Mouse (Mus musculus): ENCODE measurements around the gene Clps. TPM values are rescaled to one million over a fixed set of nuclear protein-coding genes. Genes with fewer than 3 reads are reported as not detected.

Clps gene
- polyA plus RNA-seq (2021; fragmentation: Nextera tagmentation): not detected in 2 replicates
- long read RNA-seq, experiment 1: 0 reads
- long read RNA-seq, experiment 2: 0 reads

GRCm38 (mm10) chr17:28560598-28560997 lies at the start of gene Clps:
Gene Clps, minus strand, starts transcription at chr17:28560766.

DNA sequence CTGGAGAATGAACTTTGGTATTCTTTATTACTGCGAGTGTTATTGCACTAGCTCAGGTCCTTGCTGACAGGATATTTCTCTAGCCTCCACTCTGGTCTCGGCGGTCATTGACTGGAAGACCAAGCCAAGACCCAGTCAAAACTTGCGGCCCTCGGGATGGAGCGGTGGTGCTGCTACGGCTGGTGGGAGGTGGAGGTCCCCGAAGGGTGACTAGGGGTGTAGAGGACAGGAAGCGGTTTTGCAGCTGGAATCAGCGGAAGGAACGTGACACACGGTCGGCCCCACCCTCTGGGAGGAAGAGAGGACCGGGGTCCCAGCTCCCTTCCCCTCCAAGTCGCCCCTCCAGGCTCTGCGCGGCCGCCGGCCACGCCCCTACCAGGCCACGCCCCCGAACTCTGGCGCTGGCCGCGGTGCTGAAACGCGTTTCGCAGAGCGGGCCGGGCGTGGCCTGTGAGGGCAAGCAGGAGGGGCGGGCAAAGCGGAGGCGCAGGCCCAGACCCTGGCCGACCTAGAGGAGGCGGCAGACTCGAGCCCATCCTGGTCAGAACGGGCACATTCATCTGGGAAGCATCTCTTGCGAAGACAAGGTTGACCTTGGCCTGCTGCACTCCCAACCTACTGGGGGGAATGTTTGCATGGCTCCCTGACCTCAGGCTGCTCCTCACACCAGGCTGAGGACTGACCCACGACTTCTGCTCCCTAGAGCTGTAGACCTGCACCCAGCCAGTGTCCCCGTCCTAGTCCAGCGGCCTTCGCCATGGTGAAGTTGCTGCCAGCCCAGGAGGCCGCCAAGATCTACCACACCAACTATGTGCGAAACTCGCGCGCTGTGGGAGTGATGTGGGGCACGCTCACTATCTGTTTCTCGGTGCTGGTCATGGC lies 14.9 kb upstream of the Clps start, which contains the start of gene Lhfpl5:
Lhfpl5 (plus strand) TSS at position 398 of the 882 bp plus-strand sequence.

DNA sequence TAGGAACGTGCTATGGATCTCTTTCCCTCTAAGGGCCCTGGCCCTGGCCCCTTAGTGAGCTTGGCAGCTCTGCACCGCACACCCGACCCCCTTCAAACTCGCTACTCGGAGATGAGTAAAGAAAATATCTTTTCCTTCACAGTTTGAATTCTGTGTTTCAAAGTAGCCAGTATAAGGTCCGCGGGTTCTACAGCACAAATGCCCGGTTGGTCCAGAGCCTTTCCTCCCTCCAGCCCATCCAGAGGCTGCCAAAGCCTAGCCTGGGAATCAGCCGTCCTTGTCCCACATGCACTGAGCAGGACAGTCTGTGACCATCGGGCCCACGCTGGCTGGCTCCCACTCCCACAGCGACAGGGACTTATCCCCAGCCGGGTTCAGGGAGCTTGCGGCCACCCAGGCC lies 11.5 kb downstream of the Clps start, which contains the start of gene Clpsl2:
Clpsl2 (plus strand) TSS at position 301 of the 400 bp plus-strand sequence.

GRCm38 (mm10) chr17:28530506-28530905 lies 30.1 kb downstream of the Clps start, which contains the start of gene Armc12:
Gene Armc12, plus strand, starts transcription at chr17:28530806.

DNA sequence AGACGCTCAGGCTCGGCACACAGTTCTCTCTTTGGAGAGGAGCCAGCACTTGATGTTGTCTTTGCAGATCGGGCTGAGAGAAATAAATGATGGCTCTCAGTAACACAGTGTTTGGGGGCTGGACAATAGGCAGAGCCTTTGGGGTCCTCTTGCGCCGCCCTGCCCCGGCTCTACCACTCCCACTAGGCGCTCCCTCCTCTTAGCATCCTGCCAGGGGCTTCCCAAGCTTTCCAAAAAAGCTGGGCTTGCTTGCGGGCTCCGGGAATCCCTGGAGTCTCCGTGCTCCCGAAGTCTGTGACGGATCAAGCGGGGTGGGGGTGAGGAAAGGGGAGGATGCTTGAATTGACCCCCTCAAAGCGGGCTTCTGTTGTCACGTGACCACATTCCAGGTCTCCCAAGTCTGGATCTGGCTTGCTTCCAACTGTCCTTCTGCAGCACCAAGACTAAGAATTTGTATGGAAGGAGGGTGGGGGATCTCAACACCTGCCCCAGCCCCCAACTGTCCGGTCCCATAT lies 43.1 kb downstream of the Clps start, which contains the start of gene Fkbp5:
Fkbp5 (minus strand) TSS at position 87 of the 515 bp plus-strand sequence.

Small RNA genes lying within 50 kb of the gene (microRNA-seq; reads per million reads assigned to microRNA genes)
- not detected for gene Gm25195
- not detected for gene Mir6969

Other genes starting within 250 kb of the Clps start
- gene Fance, start 247.2 kb downstream of the Clps start, polyA plus RNA-seq (2021; fragmentation: Nextera tagmentation): 23.4 and 23.5 TPM in 2 replicates
- gene Rpl10a, start 232.3 kb downstream of the Clps start, polyA plus RNA-seq (2021; fragmentation: Nextera tagmentation): 906 and 1,055 TPM in 2 replicates
- gene Tead3, start 209.9 kb downstream of the Clps start, polyA plus RNA-seq (2021; fragmentation: Nextera tagmentation): 0.13 and 0.18 TPM in 2 replicates
- 0.10 TPM in 1 of 2 replicates, not detected in the other for gene Tulp1, start 195.5 kb downstream of the Clps start, polyA plus RNA-seq (2021; fragmentation: Nextera tagmentation)
- 4.4 and 4.7 TPM in 2 replicates for gene Fkbp5, start 43.2 kb downstream of the Clps start, polyA plus RNA-seq (2021; fragmentation: Nextera tagmentation)
- gene Armc12, start 30.0 kb downstream of the Clps start, polyA plus RNA-seq (2021; fragmentation: Nextera tagmentation): not detected in 2 replicates
- gene Clpsl2, start 11.4 kb downstream of the Clps start, polyA plus RNA-seq (2021; fragmentation: Nextera tagmentation): not detected in 2 replicates
- gene Lhfpl5, start 14.9 kb upstream of the Clps start, polyA plus RNA-seq (2021; fragmentation: Nextera tagmentation): 6.7 and 7.3 TPM in 2 replicates
- gene Srpk1, start 61.9 kb upstream of the Clps start, polyA plus RNA-seq (2021; fragmentation: Nextera tagmentation): 45.1 and 51.5 TPM in 2 replicates
- 1.2 and 1.4 TPM in 2 replicates for gene Slc26a8, start 129.5 kb upstream of the Clps start, polyA plus RNA-seq (2021; fragmentation: Nextera tagmentation)
- gene Mapk14, start 130.6 kb upstream of the Clps start, polyA plus RNA-seq (2021; fragmentation: Nextera tagmentation): 12.6 and 14.2 TPM in 2 replicates
- gene AC170998.1, start 165.3 kb upstream of the Clps start, polyA plus RNA-seq (2021; fragmentation: Nextera tagmentation): 0.26 TPM in 1 of 2 replicates, not detected in the other
- gene Mapk13, start 208.5 kb upstream of the Clps start, polyA plus RNA-seq (2021; fragmentation: Nextera tagmentation): 0.78 and 0.93 TPM in 2 replicates
- 2.6 and 3.2 TPM in 2 replicates for gene Brpf3, start 240.3 kb upstream of the Clps start, polyA plus RNA-seq (2021; fragmentation: Nextera tagmentation)

All from layer of hippocampus, adult 6 months (tissue).